Mouse (Mus musculus) CD8-positive naive resting alpha-beta T cell, adult 2 months (primary cell): ENCODE data around the gene H2-DMb2.
"Not testable (repeated sequence)": the region's sequence is repeated elsewhere in the genome, so short reads cannot be mapped to it uniquely, and the experiment has no call there.

Experiments used
- DNase-seq, 2 experiments: peaks; one replicate each; pipeline ENCODE4 v3.0.0; 2022; ENCODE audit warnings: low read depth in 2 of 2, low spot score in 2 of 2

Gene H2-DMb2

DNA sequence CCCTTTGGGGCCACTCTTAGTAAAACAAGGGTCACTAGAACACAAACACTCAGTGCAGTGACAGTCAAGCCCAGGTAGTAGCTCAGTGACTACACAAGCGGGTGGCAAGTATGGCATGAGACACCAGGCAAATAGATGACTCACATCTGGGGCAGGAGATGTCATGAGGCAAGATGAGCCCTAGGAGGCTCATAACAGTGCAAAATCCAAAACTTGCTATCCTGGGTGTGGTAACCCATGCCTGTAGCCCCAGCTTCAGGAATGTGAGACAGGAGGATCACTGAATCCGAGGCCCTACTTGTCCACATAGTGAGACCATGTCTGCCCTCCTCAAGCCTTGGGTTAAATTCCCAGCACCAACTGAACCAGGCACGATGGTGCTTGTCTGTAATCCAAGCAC is 8.7 kb upstream of the H2-DMb2 start:
- no peak for DNase-seq

DNA sequence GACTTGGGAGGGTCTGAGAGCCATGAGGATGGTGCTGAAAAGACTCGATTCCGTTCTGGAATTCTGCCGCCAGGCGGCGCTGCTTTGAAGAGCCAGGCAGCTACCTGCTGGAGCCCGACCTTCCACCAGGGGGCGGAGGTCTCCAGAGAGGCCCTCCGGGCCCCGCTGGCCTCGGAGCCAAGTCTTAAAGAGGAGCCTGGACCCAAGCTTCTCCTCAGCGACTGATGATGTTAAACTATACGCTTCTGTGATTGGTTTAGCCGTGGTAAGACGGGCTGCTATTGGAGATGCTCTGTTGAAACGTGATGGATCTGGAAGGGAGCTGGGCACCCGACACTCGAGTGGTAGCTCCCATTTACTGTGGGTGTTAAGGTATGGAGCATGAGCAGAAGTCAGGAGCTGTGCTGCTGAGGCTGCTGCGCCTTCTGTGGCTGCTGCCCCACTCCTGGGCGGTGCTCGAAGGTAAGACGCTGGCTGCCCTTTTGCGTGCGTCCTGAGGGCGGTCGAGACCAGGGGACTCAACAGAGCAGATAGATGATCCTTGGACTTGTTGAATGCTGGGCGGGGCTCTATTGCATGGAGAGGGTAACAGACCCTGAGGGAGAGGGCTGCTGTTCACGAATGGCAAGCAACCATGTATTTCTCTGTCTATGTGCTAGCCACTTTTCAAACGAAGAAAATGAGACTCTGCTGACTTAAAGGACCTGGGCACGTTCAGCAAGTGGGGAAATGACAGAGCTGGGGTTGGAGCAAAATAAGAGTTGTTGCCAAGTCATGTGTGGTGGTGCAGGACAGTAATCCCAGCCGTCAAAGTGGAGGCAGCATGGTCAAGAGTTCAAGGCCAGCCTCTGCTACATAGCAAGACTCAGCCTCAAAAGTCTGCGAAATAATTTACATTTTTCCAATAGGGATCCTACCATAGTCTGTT is 7.5 kb upstream of the H2-DMb2 start:
- peak; percentile 99 for DNase-seq

DNA sequence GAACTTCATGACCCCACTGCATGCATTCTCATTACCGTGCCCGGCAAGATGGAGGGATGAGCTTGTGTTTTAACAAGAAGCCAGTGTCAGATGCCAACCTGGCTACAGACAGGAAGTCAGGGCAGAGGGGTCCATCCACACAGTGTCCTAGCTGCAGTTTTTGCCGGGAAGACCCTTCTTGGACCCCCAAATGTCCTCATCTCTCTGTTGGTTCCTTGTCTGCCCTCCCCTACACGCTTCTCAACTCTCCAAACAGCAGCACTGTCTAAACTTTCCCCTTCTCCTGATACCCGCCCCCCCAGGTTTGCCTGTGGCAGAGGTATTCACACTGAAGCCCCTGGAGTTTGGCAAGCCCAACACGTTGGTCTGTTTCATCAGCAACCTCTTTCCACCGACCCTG is 5.5 kb upstream of the H2-DMb2 start:
- DNase-seq, result no peak

DNA sequence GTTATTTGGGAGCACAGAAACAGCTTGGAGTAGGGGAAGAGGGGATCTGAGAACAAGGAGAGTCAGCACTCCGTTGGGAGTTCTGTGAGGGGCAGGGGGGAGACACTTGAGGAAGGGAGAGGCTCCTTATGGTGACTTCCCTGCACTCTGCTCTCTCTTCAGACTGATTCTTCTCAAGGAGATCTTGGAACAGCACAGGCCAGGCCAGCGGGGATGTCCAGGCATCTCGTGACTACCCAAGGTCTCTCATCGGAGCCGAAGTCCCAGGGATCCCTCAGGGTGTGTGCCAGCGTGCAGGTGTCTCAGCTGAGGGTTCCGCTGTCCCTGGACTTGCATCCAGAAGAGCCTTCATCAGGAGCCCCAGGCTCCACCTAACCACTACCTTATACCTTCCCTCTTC is 4.5 kb upstream of the H2-DMb2 start:
- DNase-seq, result no peak

DNA sequence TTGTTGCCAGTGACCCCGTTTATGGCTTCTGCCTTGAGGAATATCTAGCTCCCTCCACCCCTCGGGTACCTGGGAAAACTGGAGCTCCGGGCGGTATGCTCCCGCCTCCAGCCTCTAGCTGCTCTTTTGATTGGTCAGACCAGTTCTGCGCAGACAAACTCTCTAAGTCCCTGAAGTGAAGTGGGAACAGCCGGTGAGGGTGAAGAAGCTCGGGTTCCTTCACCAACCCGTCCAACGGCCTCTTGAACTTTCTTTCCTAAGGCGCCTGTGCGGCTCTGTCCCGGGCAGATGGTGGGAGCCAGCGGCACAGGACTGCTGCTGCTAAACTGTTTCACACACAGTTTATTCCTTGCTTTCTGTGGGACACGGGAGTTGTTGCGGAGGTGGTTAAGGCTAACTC is 3.7 kb upstream of the H2-DMb2 start:
- no peak for DNase-seq

DNA sequence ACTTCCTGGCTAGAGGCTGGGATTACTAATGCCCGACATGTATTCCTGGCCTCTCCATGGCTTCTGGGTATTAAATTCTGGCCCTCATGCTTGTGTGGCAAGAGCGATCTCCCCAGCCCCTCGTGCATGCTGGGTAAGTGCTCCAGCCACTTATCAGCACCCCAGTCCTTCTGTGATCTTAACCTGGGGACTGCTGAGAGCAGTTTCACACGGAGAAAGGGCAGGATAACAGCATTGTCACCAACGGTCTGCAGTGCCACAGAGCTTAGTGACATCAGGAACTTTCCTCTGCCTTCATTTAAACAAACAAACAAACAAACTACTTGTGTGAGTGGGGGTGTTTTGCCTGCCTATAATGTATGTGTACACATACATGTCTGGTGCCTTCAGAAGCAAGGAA is 2.9 kb upstream of the H2-DMb2 start:
- DNase-seq, result no peak

DNA sequence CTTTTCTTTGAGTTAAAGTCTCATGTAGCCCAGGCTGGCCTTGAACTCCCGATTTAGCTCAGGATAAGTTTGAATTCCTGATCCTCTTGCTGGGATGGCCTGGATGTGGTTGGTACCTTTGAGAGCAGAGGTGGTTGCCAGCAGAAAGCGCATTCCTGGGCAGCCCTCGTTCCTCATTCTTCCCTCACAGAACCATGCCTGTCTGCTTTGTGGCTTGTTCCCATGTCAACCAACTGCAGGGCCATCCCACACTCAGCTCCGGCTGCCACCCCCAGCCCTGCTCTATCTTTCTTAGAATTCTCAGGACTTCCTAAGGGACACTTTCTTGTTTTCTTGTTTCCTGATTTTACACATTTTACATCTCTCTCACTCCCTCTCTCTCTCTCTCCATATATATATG is 1.7 kb upstream of the H2-DMb2 start:
- DNase-seq, result no peak

DNA sequence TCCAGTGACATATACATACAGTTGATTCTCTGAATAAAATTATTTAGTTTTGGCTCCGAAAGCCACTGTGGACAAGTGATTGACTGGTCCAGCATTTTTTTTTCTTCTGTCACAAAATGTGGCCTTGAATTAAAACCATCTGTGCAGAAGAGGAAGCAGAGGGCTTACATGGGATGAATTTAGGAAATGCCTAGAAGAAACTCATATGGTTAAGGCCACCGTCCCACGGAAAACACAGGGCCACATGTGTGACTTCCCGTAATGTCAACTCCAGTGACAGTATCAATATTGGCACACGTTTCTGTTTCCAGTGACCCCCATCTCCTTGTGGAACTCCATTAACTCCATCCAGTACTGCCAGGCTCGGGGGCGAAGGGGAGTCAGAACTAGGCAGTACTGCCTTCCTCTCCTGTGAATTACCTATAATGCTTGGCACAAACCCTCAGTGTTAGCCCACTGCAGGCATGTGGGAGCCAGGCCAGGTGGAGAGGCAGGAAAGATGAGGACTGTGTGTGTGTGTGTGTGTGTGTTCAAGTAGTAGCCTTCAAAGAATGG is 574 bp upstream of the H2-DMb2 start:
- no peak for DNase-seq

DNA sequence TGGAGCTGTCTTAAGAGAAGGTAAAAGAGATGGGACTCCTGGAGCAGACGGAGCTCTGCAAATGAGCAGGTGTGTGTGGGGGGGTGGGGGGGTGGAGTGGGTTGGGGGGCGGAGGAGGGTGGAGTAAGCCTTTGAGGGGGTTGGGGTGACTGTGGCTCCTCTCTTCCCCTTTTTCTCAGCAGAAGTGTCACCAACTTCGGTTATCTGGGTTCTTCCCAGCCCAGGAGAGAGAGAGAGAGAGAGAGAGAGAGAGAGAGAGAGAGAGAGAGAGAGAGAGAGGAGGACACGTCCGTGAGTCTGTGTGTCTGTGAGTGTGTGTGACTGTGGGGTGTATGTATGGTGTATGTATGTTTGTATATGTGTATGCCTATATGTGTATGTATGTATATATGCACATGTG is 354 bp downstream of the H2-DMb2 start:
- no peak for DNase-seq

DNA sequence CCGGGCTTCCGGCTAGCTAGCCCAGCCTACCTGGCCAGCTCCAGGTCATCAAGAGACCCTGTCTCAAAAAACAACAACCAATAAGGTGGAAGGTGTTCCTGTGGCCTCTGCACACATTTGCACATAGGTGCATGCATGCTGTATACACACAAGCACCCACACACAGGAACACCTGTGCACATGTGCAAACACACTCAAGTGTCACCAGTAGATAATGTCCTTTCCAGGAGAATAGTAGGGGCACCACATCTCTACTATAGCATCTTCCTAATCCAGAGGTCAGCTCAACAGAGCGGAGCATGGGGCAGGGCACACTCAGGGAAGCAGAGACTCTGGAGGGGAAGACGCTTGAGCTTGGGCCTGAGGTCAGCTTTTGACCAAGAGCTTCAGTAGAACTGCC is 1.1 kb downstream of the H2-DMb2 start:
- DNase-seq, result not testable (repeated sequence)

DNA sequence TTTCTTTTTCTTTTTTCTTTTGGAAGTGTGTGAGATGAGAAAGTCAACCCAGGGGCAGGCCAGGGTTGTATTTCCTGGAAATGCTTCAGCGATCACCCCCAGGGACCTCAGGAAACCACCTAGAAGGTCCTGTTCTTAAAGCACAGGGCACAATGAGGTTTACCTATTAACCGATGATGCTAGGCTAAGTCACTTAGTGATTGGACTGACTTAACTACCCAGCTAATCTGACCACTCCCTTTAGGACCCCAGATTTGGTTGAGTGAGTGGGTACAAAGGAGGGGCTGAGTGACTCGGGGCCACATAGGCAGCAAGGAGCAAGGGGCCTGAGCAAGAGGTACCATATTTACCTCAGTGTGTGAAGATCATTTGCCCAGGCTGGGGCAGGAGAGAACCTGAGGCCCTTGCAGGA is 1.9 kb downstream of the H2-DMb2 start:
- DNase-seq, result no peak

DNA sequence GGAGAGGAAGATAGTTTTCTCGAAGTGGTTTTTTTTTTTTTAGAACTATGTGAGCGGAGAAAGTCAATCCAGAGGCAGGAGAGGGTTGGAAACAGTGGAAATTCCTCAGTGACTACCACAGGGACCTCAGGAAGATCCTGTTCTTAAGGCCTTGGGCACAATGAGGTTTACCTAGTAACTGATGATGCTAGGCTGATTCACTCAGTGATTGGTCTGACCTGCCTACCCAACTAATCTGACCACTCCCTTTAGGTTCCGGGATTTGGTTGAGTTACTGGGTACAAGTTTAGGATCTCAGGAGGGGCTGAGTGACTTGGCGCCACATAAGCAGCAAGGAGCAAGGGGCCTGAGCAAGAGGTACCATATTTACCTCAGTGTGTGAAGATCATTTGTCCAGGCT is 9.8 kb downstream of the H2-DMb2 start, which contains the start of gene H2-DMb1:
Gene H2-DMb1, plus strand, starts transcription at position 150 of the 400 bp plus-strand sequence.
- no peak for DNase-seq

DNA sequence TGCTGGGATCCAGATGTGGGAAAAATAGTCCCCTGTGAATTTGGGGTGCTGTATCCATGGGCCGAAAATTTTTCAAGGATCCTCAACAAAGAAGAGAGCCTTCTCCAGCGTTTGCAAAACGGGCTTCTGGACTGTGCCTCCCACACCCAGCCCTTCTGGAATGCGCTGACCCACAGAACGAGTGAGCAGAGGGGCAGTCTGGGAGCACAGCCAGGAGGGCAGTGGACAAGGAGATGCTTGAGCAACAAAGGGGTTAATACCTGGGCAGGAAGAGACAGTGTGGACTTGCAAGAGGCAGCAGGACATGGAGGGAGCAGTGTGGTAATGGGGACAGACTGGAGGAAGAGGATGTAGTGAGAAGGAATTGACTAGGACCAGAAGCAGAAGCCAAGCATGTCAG is 12.4 kb downstream of the H2-DMb2 start:
- no peak for DNase-seq

DNA sequence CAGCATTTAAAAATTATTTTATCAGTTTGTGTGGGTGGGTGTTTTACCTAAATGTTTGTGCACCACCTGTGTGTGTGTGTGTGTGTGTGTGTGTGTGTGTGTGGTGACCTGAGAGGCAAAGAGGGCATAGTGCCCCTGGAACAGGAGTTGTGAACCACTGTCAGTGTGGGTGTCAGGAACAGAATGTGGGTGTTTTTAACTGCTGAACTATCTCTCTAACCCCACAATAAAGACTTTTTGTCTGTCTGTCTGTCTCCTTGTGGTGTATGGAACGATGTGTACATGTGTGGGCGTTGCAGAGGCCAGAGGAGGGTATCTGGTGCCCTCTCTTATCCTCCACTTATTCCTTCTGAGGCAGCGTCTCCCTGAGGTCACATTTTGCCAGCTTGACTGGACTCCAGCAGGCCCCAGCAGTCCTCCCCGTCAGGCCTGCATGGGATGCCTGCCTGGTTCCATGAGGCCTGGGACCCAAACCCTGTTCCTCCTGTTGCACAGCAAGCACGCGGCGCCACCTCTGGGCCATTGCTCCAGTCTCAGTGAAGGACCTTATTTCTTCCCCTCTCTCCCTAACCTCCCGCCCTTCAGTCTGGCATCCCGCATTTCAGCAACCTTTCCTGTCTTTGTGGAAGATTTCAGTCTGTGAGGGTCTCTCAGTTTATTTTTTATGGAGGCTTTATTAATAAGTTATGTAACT is 21.2 kb downstream of the H2-DMb2 start:
- no peak for DNase-seq

DNA sequence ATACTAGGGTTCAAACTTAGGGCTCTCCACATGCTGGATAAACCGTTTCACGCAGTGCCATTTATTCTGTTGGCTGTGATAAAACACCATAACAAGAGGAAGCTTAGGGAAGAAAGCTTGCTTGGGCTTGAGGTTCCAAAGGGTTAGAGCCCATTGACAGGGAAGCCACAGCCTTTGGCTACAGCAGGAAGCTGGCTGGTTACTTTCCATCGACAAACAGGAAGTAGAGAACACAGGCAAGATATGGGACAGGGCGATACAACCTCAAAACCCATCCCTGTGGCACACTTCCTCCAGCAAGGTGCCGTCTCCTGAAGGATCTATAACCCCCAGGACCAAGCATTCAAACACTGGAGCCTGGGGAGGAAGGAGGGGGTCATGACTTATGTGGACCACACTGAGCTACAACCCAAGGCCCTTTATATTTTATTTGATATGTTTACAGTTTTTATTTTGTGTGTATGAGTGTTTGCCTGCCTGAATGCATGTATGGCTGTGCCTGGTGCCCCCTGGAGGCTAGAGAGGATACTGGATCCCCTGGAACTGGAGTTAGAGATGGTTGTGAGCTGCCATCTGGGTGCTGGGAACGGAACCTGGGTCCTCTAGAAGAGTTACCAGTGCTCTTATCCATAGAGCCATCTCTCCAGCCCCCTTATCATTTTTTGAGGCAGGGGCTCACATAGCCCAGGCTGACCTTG is 22.1 kb downstream of the H2-DMb2 start:
- peak in 1 of 2 experiments; percentile 31 for DNase-seq

DNA sequence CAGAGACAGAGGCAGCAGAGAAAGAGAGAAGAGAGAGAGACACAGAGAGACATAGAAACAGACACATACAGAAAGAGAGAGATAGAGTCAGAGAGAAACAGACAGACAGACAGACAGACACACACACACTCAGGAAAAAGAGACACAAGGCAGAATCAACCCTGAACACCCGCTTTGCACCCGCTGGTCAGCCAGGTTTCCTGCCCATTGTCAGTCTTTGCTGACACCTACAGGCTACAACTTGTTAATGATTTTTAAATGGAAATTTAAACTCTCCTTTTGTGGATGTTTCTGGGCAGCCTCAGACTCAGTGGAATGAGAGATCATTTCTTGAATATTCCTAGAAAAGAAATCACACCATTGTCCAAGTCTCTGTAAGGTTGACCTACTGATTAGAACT is 26.2 kb downstream of the H2-DMb2 start:
- peak; percentile 41 to 53 for DNase-seq

DNA sequence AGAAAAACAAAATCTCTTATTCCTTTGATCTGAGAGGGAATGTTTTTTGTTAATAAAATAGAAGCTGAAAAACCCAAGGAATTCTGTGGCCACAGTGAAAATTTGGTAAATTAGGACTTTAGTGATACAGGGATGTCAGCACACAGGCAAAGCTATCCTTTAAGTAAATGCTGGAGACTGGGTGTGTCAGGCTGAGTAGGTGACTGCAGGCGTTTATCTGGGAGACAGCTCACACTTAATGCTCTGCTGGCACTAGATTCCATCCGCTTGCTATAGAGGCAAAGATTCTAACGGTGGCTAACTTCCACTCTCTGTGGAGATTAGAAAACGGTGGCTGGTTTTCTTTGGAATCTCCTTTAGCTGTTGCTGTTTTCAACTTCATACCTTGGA is 27.4 kb downstream of the H2-DMb2 start:
- DNase-seq, result no peak

DNA sequence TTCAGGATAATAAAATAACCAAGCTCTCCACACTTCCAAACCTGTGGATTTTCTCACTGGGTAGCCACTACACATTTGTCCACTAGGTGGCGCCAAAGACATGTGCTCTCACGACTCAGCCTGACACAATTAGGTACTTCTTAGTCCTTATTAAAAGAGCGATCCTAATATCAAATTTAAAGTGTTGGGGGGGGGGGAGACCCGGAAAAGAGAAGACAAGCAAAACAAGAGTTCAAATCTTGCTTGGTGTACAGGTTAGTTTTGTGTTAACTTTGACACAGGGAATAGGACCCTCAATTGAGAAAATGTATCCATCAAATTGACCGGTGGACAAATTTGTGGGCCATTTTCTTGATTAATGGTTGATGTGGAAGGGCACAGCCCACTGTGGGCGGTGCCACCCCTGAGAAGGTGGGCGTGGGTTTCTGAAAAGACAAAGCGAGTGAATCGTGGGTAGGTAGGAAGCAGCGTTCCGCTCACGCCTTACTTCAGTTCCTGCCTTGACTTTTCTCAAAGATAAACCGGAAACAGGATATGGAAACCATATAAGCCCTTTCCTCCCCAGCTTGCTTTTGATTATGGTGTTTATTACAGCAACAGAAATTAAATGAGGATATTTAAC is 27.9 kb downstream of the H2-DMb2 start:
- DNase-seq, result peak; percentile 81 to 87

DNA sequence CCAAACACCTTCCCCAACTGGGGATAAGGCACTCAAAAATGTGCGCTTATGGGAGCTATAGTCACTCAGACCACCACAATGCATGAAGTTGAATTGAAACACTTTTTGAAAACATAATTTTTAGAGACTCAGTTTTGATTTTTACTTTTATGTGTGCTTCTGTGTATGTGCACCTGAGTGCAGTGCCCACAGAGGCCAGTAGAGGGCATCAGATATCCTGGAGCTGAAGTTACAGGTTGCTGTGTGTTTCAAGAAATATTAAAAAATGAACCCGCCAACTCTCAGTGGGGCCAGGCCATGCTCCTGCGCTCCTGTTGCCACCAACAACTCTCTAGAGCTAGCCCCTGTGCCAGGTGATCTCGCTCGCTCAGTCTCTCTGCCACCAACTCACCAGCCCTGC is 29.4 kb downstream of the H2-DMb2 start:
- DNase-seq, result no peak

DNA sequence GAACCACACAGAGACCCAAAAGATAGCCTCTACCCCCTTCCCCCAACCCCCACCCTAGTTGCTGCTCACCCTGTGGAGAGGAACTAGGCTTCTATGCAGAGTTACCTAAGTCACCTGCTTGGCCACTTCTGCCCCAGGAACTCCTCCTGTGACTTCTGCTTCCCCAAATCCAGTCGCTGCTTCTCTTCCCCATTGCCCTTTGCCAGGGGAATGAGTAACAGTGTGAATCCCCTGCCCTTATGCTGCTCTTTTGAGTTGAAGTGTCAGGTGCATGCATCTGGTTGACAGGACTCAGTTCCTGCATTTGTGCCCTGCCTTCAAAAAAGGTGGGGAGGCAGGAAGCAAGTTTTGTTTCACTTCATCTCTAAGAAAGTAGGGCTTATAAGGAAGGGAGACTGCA is 31.0 kb downstream of the H2-DMb2 start:
- no peak for DNase-seq

DNA sequence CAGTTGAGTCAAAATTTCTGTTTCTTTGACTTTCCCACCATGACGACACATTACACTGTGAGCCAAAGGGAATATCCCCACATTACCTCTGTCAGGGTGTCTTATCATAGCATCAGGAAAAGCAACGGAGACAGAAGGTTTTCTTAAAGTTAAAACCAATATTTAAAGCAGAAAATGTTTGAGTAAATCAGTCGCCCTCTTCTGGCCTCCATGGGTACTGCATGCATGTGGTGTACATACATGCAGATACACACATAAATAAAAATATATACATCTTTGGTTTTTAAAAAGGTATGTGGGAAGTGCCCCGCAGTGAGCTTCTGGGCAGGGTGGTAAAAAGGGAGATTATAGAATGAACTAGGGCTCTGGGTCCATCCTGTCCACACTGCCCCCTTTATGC is 34.1 kb downstream of the H2-DMb2 start:
- peak in 1 of 2 experiments; percentile 44 for DNase-seq
